Mouse (Mus musculus): ENCODE measurements around the gene Pcnx3.
A peak's percentile ranks its signal among the peaks of the same experiment; 100 is the strongest.

Pcnx3 gene

GRCm38 (mm10) chr19:5664669-5665257 lies 23.9 kb downstream of the Pcnx3 start:
- no peak for TF ChIP-seq GATA4 (IDR thresholded peaks at IDR 0.05; ENCODE audit: insufficient replicate concordance, low read length)

GRCm38 (mm10) chr19:5662981-5663913 lies 25.5 kb downstream of the Pcnx3 start, which contains the start of gene Sipa1:
Sipa1 (minus strand) TSS chr19:5663707.
- no peak; the same call in 1 of the 2 replicates for TF ChIP-seq GATA4 (IDR thresholded peaks at IDR 0.05; ENCODE audit: insufficient replicate concordance, low read length)

GRCm38 (mm10) chr19:5662310-5662709 lies 26.4 kb downstream of the Pcnx3 start:
- no peak for TF ChIP-seq GATA4 (IDR thresholded peaks at IDR 0.05; ENCODE audit: insufficient replicate concordance, low read length)

DNA sequence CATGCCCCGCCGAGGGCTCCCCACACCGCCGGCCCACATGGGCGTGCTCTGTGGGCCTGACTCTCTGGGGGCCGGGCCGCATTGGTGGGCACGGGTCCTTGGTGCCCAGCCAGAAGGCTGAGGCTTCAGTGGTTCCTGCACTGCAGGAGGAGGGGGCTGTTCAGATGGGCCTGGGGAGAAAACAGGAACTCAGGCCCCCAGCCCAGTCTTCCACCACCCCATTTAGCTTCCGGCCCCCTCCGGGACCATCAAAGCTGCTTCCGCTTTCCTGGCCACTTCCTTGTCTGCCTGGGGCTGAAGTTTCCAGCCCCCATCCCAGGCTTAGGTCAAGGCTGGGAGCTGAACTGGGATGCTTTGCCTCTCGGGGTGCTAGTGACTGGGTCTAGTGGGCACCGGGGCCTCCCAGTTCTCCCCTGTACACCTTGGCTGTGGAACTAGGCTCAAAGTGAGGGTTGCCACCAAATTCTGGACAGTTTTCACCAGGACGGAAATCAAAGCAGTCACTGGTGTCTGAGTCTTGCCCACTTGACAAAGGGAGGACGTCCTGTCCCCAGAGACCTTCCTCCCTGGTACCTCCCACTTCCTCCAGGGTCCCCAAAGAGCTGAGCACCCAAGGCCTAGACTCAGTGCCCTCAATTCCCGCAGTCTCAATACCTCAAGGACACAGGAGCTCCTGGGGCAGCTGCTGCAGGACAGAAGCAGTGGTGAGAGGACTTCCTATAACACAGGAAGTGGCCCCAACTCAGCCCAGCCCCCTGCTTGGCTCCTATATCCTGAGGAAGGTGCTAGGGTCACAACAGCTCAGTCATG lies 27.6 kb downstream of the Pcnx3 start:
- peak; percentile 8; the same call in 1 of the 2 replicates for TF ChIP-seq GATA4 (IDR thresholded peaks at IDR 0.05; ENCODE audit: insufficient replicate concordance, low read length)

DNA sequence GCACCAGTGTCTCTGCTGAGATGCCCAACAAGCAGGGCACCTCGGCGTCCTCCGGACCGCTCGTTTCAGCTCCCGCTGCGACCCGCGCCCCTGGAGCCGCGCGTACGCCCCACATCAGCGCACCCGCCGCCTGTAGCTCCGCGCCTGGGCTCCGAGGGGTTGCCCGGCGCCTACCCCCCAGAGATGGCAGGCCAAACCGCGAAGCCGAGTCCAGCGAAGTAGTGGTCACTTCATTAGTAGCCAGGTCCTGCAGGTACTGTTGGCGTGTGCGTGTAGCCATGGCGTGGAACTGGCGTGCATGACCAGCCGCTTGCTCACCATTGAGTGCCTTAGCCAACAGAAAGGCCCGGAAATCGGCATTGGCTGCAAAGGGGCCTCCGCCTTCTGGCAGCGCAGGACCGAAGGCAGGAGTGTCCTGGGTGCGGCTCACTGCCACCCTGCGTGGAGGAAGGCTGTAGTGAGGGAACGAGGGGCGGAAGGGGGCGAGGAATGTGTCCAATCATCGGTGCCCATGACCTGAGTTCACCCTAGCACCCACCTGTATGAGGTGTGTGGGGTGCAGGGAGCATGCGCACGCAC lies 33.9 kb downstream of the Pcnx3 start:
- TF ChIP-seq GATA4 (IDR thresholded peaks at IDR 0.05; ENCODE audit: insufficient replicate concordance, low read length) = no peak

DNA sequence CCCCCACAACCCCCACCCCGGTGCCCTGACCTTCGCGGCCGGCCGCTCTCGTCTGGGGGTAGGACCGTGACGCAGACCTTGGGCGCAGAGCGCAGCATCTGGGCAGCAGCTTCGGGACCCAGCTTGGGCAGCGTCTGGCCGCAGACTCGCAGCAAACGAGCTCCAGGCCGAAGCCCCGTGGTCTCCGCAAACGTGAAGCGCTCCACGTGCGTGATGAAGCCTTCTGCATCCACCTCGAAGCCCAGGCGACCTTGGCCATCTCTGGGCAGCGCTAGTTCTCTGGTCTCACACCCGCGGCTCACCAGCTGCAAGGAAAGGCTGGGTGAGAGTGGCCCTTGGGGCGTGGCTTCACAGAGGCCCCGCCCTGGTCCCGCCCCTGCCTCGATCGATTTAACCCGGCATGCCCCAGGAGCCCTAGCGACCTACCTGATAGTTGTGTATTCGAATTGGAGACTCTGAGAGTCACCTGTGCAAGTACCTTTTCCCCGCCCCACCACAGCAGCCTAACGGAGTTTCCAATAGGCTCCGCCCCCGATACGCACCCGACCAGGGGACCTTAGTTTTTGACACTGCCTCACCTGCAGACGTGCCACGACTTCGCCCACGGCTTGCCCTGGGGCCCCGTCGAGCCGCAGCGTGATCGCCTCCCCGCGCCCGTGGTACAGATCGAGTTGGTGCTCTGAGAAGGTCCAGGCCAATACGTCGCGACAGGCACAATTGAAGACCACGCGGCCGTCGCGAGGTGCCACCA lies 34.6 kb downstream of the Pcnx3 start:
- no peak for TF ChIP-seq GATA4 (IDR thresholded peaks at IDR 0.05; ENCODE audit: insufficient replicate concordance, low read length)

GRCm38 (mm10) chr19:5652570-5652969 lies 36.1 kb downstream of the Pcnx3 start:
- no peak for TF ChIP-seq GATA4 (IDR thresholded peaks at IDR 0.05; ENCODE audit: insufficient replicate concordance, low read length)

- TF ChIP-seq GATA4 (IDR thresholded peaks at IDR 0.05; ENCODE audit: insufficient replicate concordance, low read length) = no peak
Measured at GRCm38 (mm10) chr19:5651502-5652274, 37.0 kb downstream of the Pcnx3 start.

- no peak for TF ChIP-seq GATA4 (IDR thresholded peaks at IDR 0.05; ENCODE audit: insufficient replicate concordance, low read length)
Measured at GRCm38 (mm10) chr19:5649298-5649741, 39.4 kb downstream of the Pcnx3 start.

GRCm38 (mm10) chr19:5648401-5649297 lies 40.1 kb downstream of the Pcnx3 start:
- TF ChIP-seq GATA4 (IDR thresholded peaks at IDR 0.05; ENCODE audit: insufficient replicate concordance, low read length) = no peak

- TF ChIP-seq GATA4 (IDR thresholded peaks at IDR 0.05; ENCODE audit: insufficient replicate concordance, low read length) = no peak
Measured at GRCm38 (mm10) chr19:5647791-5648190, 40.9 kb downstream of the Pcnx3 start.

DNA sequence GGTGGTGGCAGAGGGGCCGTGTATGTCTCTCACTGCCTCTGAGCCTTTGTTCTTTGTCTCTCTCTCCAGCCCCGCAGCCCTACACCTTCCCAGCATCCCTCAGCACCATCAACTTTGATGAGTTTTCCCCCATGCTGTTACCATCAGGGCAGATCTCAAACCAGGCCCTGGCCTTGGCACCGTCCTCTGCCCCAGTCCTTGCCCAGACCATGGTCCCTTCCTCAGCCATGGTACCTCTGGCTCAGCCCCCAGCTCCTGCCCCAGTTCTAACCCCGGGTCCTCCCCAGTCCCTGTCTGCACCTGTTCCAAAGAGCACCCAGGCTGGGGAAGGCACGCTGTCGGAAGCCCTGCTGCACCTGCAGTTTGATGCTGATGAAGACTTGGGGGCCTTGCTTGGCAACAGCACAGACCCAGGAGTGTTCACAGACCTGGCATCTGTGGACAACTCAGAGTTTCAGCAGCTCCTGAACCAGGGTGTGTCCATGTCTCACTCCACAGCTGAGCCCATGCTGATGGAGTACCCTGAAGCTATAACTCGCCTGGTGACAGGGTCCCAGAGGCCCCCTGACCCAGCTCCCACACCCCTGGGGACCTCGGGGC lies 41.9 kb downstream of the Pcnx3 start:
- TF ChIP-seq GATA4 (IDR thresholded peaks at IDR 0.05; ENCODE audit: insufficient replicate concordance, low read length) = no peak

Data from liver, adult (tissue).